Comparison of ENCODE assay signal across 36 mouse cellular contexts in genomic region chr9:14715258-14715657, GRCm38 (mm10). TPM values are rescaled to one million over a fixed set of nuclear protein-coding genes. Genes with fewer than 3 reads are reported as not detected.
"Had no signal": no experiment of that assay in that cellular context is flagged by ENCODE, and none has a peak within 500 bp of the region (broad histone marks: within the 10 kb centered on the region; RNA-seq: fewer than 3 reads in every experiment).

No protein-coding gene starts in this region.

- H3K4me1 ChIP-seq: limb, embryonic 12.5 days; limb, embryonic 13.5 days; limb, embryonic 15.5 days; liver, embryonic 12.5 days; liver, embryonic 15.5 days; midbrain, embryonic 15.5 days had no signal

- ATAC-seq: liver, embryonic 12.5 days; liver, postnatal 0 days; lung, postnatal 0 days; midbrain, embryonic 13.5 days; midbrain, embryonic 15.5 days; midbrain, embryonic 16.5 days had no signal

- H3K27ac ChIP-seq: left cerebral cortex, adult 2 months; limb, embryonic 10.5 days; limb, embryonic 12.5 days; limb, embryonic 13.5 days; limb, embryonic 15.5 days; liver, embryonic 12.5 days; liver, embryonic 13.5 days; liver, embryonic 14.5 days; liver, embryonic 15.5 days; lung, embryonic 15.5 days; macrophage; midbrain, embryonic 10.5 days; midbrain, embryonic 12.5 days; midbrain, embryonic 13.5 days; midbrain, embryonic 15.5 days had no signal

- H3K9ac ChIP-seq: limb, embryonic 12.5 days; limb, embryonic 13.5 days; limb, embryonic 15.5 days; liver, embryonic 12.5 days; liver, embryonic 13.5 days; liver, embryonic 14.5 days; liver, embryonic 15.5 days; liver, postnatal 0 days; lung, embryonic 14.5 days; lung, embryonic 15.5 days; midbrain, embryonic 12.5 days; midbrain, embryonic 13.5 days; midbrain, embryonic 15.5 days had no signal

- H3K9me3 ChIP-seq: limb, embryonic 10.5 days; limb, embryonic 12.5 days; limb, embryonic 13.5 days; limb, embryonic 15.5 days; liver, embryonic 12.5 days; liver, embryonic 13.5 days; liver, embryonic 15.5 days; lung, embryonic 15.5 days; megakaryocyte, embryonic 14.5 days; midbrain, embryonic 10.5 days; midbrain, embryonic 12.5 days; midbrain, embryonic 13.5 days; midbrain, embryonic 15.5 days had no signal

- DNase-seq: left cerebral cortex, postnatal 4 days; liver; liver, embryonic 13.5 days; liver, postnatal 0 days; lung, adult 18-20 months; lung, adult 2 months; lung, embryonic 14.5 days; lung, postnatal 10 days; lung, postnatal 14 days; lung, postnatal 36 days; lung, postnatal 4 days; midbrain, embryonic 14.5 days had no signal

- H3K4me3 ChIP-seq: left cerebral cortex, adult 2 months; limb, embryonic 10.5 days; limb, embryonic 12.5 days; limb, embryonic 13.5 days; limb, embryonic 15.5 days; liver, embryonic 12.5 days; liver, embryonic 13.5 days; liver, embryonic 15.5 days; lung, embryonic 15.5 days; megakaryocyte, embryonic 14.5 days; midbrain, embryonic 10.5 days; midbrain, embryonic 12.5 days; midbrain, embryonic 13.5 days; midbrain, embryonic 15.5 days; myocyte had no signal

- H3K36me3 ChIP-seq: limb, embryonic 10.5 days; limb, embryonic 12.5 days; limb, embryonic 13.5 days; limb, embryonic 15.5 days; liver, embryonic 12.5 days; liver, embryonic 13.5 days; liver, embryonic 15.5 days; lung, embryonic 15.5 days; midbrain, embryonic 10.5 days; midbrain, embryonic 12.5 days; midbrain, embryonic 13.5 days; midbrain, embryonic 15.5 days had no signal

- H3K4me2 ChIP-seq: limb, embryonic 12.5 days; limb, embryonic 13.5 days; limb, embryonic 15.5 days; liver, embryonic 11.5 days; liver, embryonic 12.5 days; liver, embryonic 13.5 days; liver, embryonic 15.5 days; lung, embryonic 14.5 days; lung, embryonic 15.5 days; midbrain, embryonic 11.5 days; midbrain, embryonic 12.5 days; midbrain, embryonic 13.5 days; midbrain, embryonic 15.5 days had no signal

- H3K27me3 ChIP-seq: limb, embryonic 12.5 days; limb, embryonic 13.5 days; limb, embryonic 15.5 days; liver, embryonic 12.5 days; liver, embryonic 13.5 days; liver, embryonic 15.5 days; lung, embryonic 15.5 days; midbrain, embryonic 12.5 days; midbrain, embryonic 13.5 days; midbrain, embryonic 15.5 days had no signal

RNA-seq across cellular contexts. Expression of gene Piwil4, which starts 25.3 kb away (rescaled TPM):
- polyA plus RNA-seq: limb, embryonic 10.5 days; limb, embryonic 12.5 days; limb, embryonic 13.5 days; liver, adult 2 months; lung, embryonic 14.5 days had no signal

RNA-seq across cellular contexts. Expression of gene 1700012B09Rik, which starts 55.6 kb away (rescaled TPM):
- polyA plus RNA-seq: limb, embryonic 10.5 days; limb, embryonic 11.5 days; limb, embryonic 12.5 days; limb, embryonic 14.5 days; limb, embryonic 15.5 days; liver, adult 2 months; liver, embryonic 11.5 days; liver, embryonic 12.5 days; liver, embryonic 13.5 days; liver, embryonic 14.5 days; liver, embryonic 15.5 days; liver, embryonic 16.5 days; liver, postnatal 0 days; lung, embryonic 14.5 days; macrophage; midbrain, embryonic 11.5 days had no signal
